Mouse (Mus musculus) MEL (cell line): ENCODE data around the gene Med24. TPM values are rescaled to one million over a fixed set of nuclear protein-coding genes. Genes with fewer than 3 reads are reported as not detected.

Source experiments
- DNase-seq: peaks from one replicate; pipeline ENCODE4 v3.0.0; 2011; ENCODE audit warnings: low read depth, low spot score
- H3K27ac ChIP-seq: 2 replicates; pipeline ENCODE4 v1.5.1; 2012; ENCODE audit warnings: low read depth, mild to moderate bottlenecking, control low read depth, low read length, moderate library complexity; ENCODE audit not compliant: control insufficient read depth
- H3K27me3 ChIP-seq, 2 experiments: fragments of 150-350 bp in 1 of 2; sonication (generic) in 1 of 2; 2 replicates each; pipeline ENCODE4 v1.6.1; 2012; ENCODE audit warnings: low read length in 2 of 2, mild to moderate bottlenecking in 2 of 2, improper control_type of control experiment in 1 of 2, moderate library complexity in 1 of 2; ENCODE audit not compliant: insufficient read depth in 2 of 2, control insufficient read depth in 1 of 2
- H3K36me3 ChIP-seq, 2 experiments: 2 replicates each; pipeline ENCODE4 v1.6.1; 2012 to 2014; ENCODE audit warnings: low read length in 2 of 2, improper control_type of control experiment in 1 of 2, inconsistent platforms in 1 of 2, mild to moderate bottlenecking in 1 of 2; ENCODE audit not compliant: insufficient read depth in 2 of 2, control insufficient read depth in 1 of 2
- H3K4me1 ChIP-seq, 2 experiments: fragments of 150-350 bp in 1 of 2; sonication (generic) in 1 of 2; 2 replicates each; pipeline ENCODE4 v1.6.1; 2012; ENCODE audit warnings: low read length in 2 of 2, improper control_type of control experiment in 1 of 2, mild to moderate bottlenecking in 1 of 2; ENCODE audit not compliant: insufficient read depth in 2 of 2, control insufficient read depth in 1 of 2
- H3K4me3 ChIP-seq, 2 experiments: fragments of 150-350 bp in 1 of 2; sonication (generic) in 1 of 2; 2 replicates each; pipeline ENCODE4 v1.5.1; 2012; ENCODE audit warnings: low read depth in 2 of 2, low read length in 2 of 2, mild to moderate bottlenecking in 2 of 2, moderate library complexity in 2 of 2, control low read depth in 1 of 2, improper control_type of control experiment in 1 of 2; ENCODE audit not compliant: control insufficient read depth in 1 of 2, insufficient read depth in 1 of 2
- H3K79me2 ChIP-seq: 2 replicates; pipeline ENCODE4 v1.6.1; 2012; ENCODE audit warnings: mild to moderate bottlenecking, low read length, moderate library complexity; ENCODE audit not compliant: control insufficient read depth, poor library complexity, insufficient read depth
- H3K9ac ChIP-seq: 2 replicates; pipeline ENCODE4 v1.6.1; 2012; ENCODE audit warnings: low read depth, mild to moderate bottlenecking, control low read depth, low read length, moderate library complexity; ENCODE audit not compliant: control insufficient read depth, poor library complexity, severe bottlenecking
- H3K9me3 ChIP-seq: fragments of 150-350 bp; sonication (generic); replicated peaks from 2 replicates; pipeline ENCODE4 v1.6.1; 2012; ENCODE audit warnings: mild to moderate bottlenecking, low read length, improper control_type of control experiment, moderate library complexity; ENCODE audit not compliant: insufficient read depth
- CHD1 ChIP-seq: IDR thresholded peaks from 2 replicates; pipeline ENCODE4 v1.6.1; 2012; ENCODE audit warnings: low read depth, mild to moderate bottlenecking, inconsistent platforms, low read length, improper control_type of control experiment
- CHD2 ChIP-seq: IDR thresholded peaks from 2 replicates; pipeline ENCODE4 v1.6.1; 2011; ENCODE audit warnings: low read length, improper control_type of control experiment
- CTCF ChIP-seq, 3 experiments: IDR thresholded peaks in 2 of 3; conservative IDR thresholded peaks in 1 of 3; 2 replicates each; pipeline ENCODE4 v1.5.1; 2011 to 2012; ENCODE audit warnings: low read length in 3 of 3, low read depth in 2 of 3, mild to moderate bottlenecking in 2 of 3, improper control_type of control experiment in 1 of 3, inconsistent platforms in 1 of 3, mixed read lengths in 1 of 3, moderate library complexity in 1 of 3; ENCODE audit not compliant: control insufficient read depth in 1 of 3, insufficient read depth in 1 of 3, poor library complexity in 1 of 3, severe bottlenecking in 1 of 3
- EP300 ChIP-seq, 2 experiments: IDR thresholded peaks; 2 replicates each; pipeline ENCODE4 v1.6.1; 2011; ENCODE audit warnings: improper control_type of control experiment in 2 of 2, low read length in 2 of 2, low read depth in 1 of 2, mild to moderate bottlenecking in 1 of 2
- ETS1 ChIP-seq: IDR thresholded peaks from 2 replicates; pipeline ENCODE4 v1.6.1; 2012; ENCODE audit warnings: low read depth, mild to moderate bottlenecking, inconsistent platforms, low read length, improper control_type of control experiment, moderate library complexity
- GABPA ChIP-seq: IDR thresholded peaks from 2 replicates; pipeline ENCODE4 v1.6.1; 2012; ENCODE audit warnings: low read depth, mild to moderate bottlenecking, inconsistent platforms, low read length, improper control_type of control experiment, moderate library complexity
- GATA1 ChIP-seq: IDR thresholded peaks from 2 replicates; pipeline ENCODE4 v1.6.1; 2011; ENCODE audit warnings: low read depth, low read length, improper control_type of control experiment
- JUND ChIP-seq: IDR thresholded peaks from 2 replicates; pipeline ENCODE4 v1.6.1; 2011; ENCODE audit warnings: low read depth, mild to moderate bottlenecking, improper control_type of control experiment, low read length
- MAFK ChIP-seq: IDR thresholded peaks from 2 replicates; pipeline ENCODE4 v1.6.1; 2011; ENCODE audit warnings: low read depth, mild to moderate bottlenecking, low read length, improper control_type of control experiment, borderline replicate concordance
- MXI1 ChIP-seq: IDR thresholded peaks from 2 replicates; pipeline ENCODE4 v1.6.1; 2011; ENCODE audit warnings: mild to moderate bottlenecking, low read depth, low read length, improper control_type of control experiment
- MYC ChIP-seq: IDR thresholded peaks from 2 replicates; pipeline ENCODE4 v1.6.1; 2011; ENCODE audit warnings: low read depth, mild to moderate bottlenecking, low read length, improper control_type of control experiment, moderate library complexity
- POLR2AphosphoS2 ChIP-seq: IDR thresholded peaks from 2 replicates; pipeline ENCODE4 v1.6.1; 2011; ENCODE audit warnings: low read length, improper control_type of control experiment
- RAD21 ChIP-seq: IDR thresholded peaks from 2 replicates; pipeline ENCODE4 v1.6.1; 2011; ENCODE audit warnings: mild to moderate bottlenecking, low read depth, low read length, improper control_type of control experiment
- RCOR1 ChIP-seq: IDR thresholded peaks from 2 replicates; pipeline ENCODE4 v1.6.1; 2012; ENCODE audit warnings: low read depth, mild to moderate bottlenecking, inconsistent platforms, low read length, improper control_type of control experiment
- SIN3A ChIP-seq: IDR thresholded peaks from 2 replicates; pipeline ENCODE4 v1.6.1; 2012; ENCODE audit warnings: low read length, improper control_type of control experiment, inconsistent platforms
- SMC3 ChIP-seq: IDR thresholded peaks from 2 replicates; pipeline ENCODE4 v1.6.1; 2011; ENCODE audit warnings: low read depth, low read length, improper control_type of control experiment
- TAL1 ChIP-seq: IDR thresholded peaks from 2 replicates; pipeline ENCODE4 v1.6.1; 2012; ENCODE audit warnings: mild to moderate bottlenecking, inconsistent platforms, low read length, moderate library complexity, mixed read lengths
- TBP ChIP-seq: IDR thresholded peaks from 2 replicates; pipeline ENCODE4 v1.8.0; 2011; ENCODE audit warnings: low read depth, low read length, improper control_type of control experiment
- TCF12 ChIP-seq: IDR thresholded peaks from 2 replicates; pipeline ENCODE4 v1.6.1; 2014; ENCODE audit warnings: low read depth, mild to moderate bottlenecking, inconsistent platforms, low read length, improper control_type of control experiment, moderate library complexity
- USF1 ChIP-seq: IDR thresholded peaks from 2 replicates; pipeline ENCODE4 v1.6.1; 2014; ENCODE audit warnings: low read depth, mild to moderate bottlenecking, inconsistent platforms, low read length, improper control_type of control experiment, moderate library complexity
- ZC3H11A ChIP-seq: IDR thresholded peaks from 2 replicates; pipeline ENCODE4 v1.6.1; 2012; ENCODE audit warnings: low read depth, mild to moderate bottlenecking, inconsistent platforms, low read length, improper control_type of control experiment
- polyA plus RNA-seq, 2 experiments: library from polyadenylated mRNA; stranded (reverse) in 1 of 2; unstranded in 1 of 2; fragments of >175 nt in 1 of 2; fragments of >200 nt in 1 of 2; gene quantifications; 2 replicates each; pipeline versions ENCODE4 v1.2.1 to v1.2.4; 2012; ENCODE audit warnings: low replicate concordance in 2 of 2, low read depth in 1 of 2; ENCODE audit not compliant: insufficient read length in 2 of 2, insufficient read depth in 1 of 2, missing spikeins in 1 of 2
- total RNA-seq: library from RNA; depleted of rRNA; stranded (reverse); fragments of 300-350 nt; gene quantifications from 2 replicates; pipeline ENCODE4 v1.2.3, GENCODE M21; 2012

The Med24 gene
- total and polyA plus RNA-seq, 3 experiments: 37.5 to 89.8 TPM; not detected in 1

DNA sequence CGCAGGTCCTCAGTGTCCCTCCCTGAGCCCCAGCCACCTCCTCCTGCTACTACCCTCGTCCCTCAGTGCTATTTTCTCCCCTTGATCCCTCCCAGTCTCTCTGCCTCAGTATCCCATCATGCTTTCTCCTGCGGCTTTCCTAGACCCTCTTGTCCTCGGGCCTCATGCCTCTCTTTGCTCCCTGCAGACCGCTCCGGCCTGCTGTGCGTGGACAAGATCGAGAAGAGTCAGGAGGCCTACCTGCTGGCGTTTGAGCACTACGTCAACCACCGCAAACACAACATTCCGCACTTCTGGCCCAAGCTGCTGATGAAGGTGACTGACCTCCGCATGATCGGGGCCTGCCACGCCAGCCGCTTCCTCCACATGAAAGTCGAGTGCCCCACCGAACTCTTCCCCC, 34.9 kb upstream of the Med24 start:
- H3K36me3 ChIP-seq: peaks cover 0 to 43% of the 10 kb centered on the region in 2 experiments; a peak in 2 of 4 replicates
- H3K4me1 ChIP-seq: peaks cover 23 to 43% of the 10 kb centered on the region in 2 experiments
- peak overlapping the region; percentile 41; the same call in 1 of the 2 replicates for H3K27ac ChIP-seq

DNA sequence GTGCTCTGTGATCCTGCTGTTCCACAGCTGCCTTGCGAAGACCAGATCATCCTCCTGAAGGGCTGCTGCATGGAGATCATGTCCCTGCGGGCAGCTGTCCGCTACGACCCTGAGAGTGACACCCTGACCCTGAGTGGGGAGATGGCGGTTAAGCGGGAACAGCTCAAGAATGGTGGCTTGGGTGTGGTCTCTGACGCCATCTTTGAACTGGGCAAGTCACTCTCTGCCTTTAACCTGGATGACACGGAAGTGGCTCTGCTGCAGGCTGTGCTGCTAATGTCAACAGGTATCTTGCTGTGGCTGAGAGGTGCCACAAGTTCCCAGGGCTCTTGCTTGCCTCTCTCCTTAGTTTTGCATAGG, 34.2 kb upstream of the Med24 start:
- Histone ChIP-seq H3K9me3 (no peaks in the 10 kb centered on the region), H3K79me2 (no peaks in the 10 kb centered on the region; the same call in 1 of the 2 replicates), H3K27ac (peak overlapping the region; percentile 41), H3K27me3 (no peaks in the 10 kb centered on the region), H3K36me3 (peaks cover 0 to 37% of the 10 kb centered on the region in 2 experiments; a peak in 2 of 4 replicates), H3K9ac (no peak overlapping the region), H3K4me1 (peaks cover 19 to 37% of the 10 kb centered on the region in 2 experiments), H3K4me3 (no peak overlapping the region)
- DNase-seq: no peak
- TF ChIP-seq GABPA (no peak), SIN3A (no peak), RCOR1 (no peak), JUND (no peak), TBP (no peak), TAL1 (no peak), MXI1 (no peak)

More for the DNA sequence above, 34.9 kb upstream of the Med24 start:
- Histone ChIP-seq H3K9me3 (no peaks in the 10 kb centered on the region), H3K9ac (no peak overlapping the region), H3K79me2 (no peaks in the 10 kb centered on the region; the same call in 1 of the 2 replicates), H3K4me3 (no peak overlapping the region), H3K27me3 (no peaks in the 10 kb centered on the region)
- no peak for DNase-seq
- no peak for TF ChIP-seq MAFK
- no peak for TF ChIP-seq POLR2AphosphoS2
- no peak for TF ChIP-seq TAL1
- TF ChIP-seq CHD2: no peak
- no peak for TF ChIP-seq ETS1

DNA sequence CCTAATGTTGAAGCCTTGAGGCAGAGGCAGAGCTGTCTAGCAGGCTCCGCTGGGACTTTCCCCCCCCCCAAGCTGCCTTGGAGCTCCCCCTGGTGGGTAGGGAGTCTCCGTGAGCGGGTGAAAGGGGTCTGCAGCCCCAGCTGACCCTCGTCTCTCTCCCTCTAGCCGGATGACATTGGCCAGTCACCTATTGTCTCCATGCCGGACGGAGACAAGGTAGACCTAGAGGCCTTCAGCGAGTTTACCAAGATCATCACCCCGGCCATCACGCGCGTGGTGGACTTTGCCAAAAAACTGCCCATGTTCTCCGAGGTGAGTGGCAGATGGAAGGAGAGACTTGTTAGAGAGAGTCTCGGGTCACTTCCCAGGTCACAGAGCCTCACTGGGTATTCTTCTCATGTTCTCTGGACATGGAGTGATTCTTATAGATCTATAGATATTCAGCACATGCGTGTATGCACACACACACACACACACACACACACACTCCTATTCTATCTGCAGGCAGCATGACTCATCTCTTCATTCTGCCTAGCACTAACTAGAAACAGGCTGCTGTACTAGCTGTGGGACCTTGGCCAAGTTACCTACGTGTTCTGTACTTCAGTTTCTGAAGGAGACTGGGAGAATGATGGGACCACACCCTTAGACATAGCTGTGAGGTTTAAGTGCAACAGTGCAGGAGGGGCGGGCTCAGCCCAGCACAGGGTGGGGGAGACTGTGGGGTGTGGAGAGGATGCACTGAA, 33.7 kb upstream of the Med24 start:
- Histone ChIP-seq H3K79me2 (no peaks in the 10 kb centered on the region), H3K4me3 (no peak overlapping the region)
- DNase-seq: peak; percentile 92
- TF ChIP-seq CTCF (IDR thresholded peaks at IDR 0.05 in 2 of 3, conservative IDR thresholded peaks at IDR 0.05 in 1 of 3; ENCODE audit: control insufficient read depth in 1 of 3, insufficient read depth in 1 of 3, low read depth in 2 of 3, low read length in 3 of 3, poor library complexity in 1 of 3, severe bottlenecking in 1 of 3) (peak; percentile 36 to 76 (median 55)), SMC3 (peak; percentile 41), JUND (peak; percentile 72; the same call in 1 of the 2 replicates), ZC3H11A (0 out of 2 replicates have a peak, but pooled peaks have one; percentile 7), CHD1 (no peak), USF1 (no peak), TBP (no peak), EP300 (IDR thresholded peaks at IDR 0.05; ENCODE audit: low read depth in 1 of 2, low read length in 2 of 2) (peak; percentile 26 to 64; a peak in 3 of 4 replicates), MAFK (no peak), RAD21 (peak; percentile 16), TAL1 (no peak), CHD2 (no peak), GATA1 (peak; percentile 31; the same call in 1 of the 2 replicates), MYC (peak; percentile 82; the same call in 1 of the 2 replicates), SIN3A (0 out of 2 replicates have a peak, but pooled peaks have one; percentile 46), ETS1 (peak; percentile 81), TCF12 (no peak), POLR2AphosphoS2 (no peak)
- TF ChIP-seq, all 39 proteins: peak for 10
- Histone ChIP-seq H3K4me1 (peaks cover 13 to 32% of the 10 kb centered on the region in 2 experiments), H3K9ac (no peak overlapping the region), H3K36me3 (peaks cover 0 to 32% of the 10 kb centered on the region in 2 experiments; a peak in 2 of 4 replicates), H3K27ac (peak overlapping the region; percentile 50), H3K27me3 (no peaks in the 10 kb centered on the region), H3K9me3 (no peaks in the 10 kb centered on the region)
